Mouse (Mus musculus): Measurements from ENCODE around the gene Scoc.

The Scoc gene

GRCm38 (mm10) chr8:83397726-83398125 is 60.5 kb downstream of the Scoc start:
- DNase-seq: no peak

- no peak for DNase-seq
These were observed 61.5 kb downstream of the Scoc start for GRCm38 (mm10) chr8:83396680-83397079.

GRCm38 (mm10) chr8:83394325-83394724 is 63.9 kb downstream of the Scoc start:
- no peak for DNase-seq

- no peak for DNase-seq
These were observed 65.7 kb downstream of the Scoc start for GRCm38 (mm10) chr8:83392521-83392920.

GRCm38 (mm10) chr8:83390006-83390701 is 68.0 kb downstream of the Scoc start:
- DNase-seq: no peak

- DNase-seq: peak; percentile 92
These were observed 68.7 kb downstream of the Scoc start, which contains the start of gene Clgn for GRCm38 (mm10) chr8:83389316-83390005. Gene Clgn, plus strand, starts transcription at chr8:83389867.

GRCm38 (mm10) chr8:83382850-83383249 is 75.3 kb downstream of the Scoc start:
- DNase-seq: no peak

GRCm38 (mm10) chr8:83381016-83381415 is 77.2 kb downstream of the Scoc start:
- no peak for DNase-seq

GRCm38 (mm10) chr8:83380141-83380540 is 78.0 kb downstream of the Scoc start:
- no peak for DNase-seq
